Mouse (Mus musculus): ENCODE measurements around the gene Abcd3.

DNA sequence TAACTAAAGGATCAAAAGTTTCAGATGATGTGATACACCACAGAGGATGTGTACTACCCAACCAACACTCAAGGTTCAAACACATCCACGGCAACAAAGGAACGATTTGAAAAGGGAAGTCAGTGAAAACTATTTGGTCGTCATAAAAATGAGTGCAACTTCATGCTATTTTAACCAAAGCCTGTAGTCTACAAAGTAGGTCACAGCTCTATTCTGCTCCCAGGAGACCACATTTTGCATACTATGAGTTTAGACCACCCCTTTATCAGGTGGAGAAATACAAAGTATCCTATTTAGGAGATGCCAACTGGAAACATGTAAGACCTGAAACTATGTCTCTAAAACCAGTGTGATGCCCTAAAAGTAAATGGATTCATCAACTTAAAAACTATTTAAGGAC is 6.9 kb downstream of the Abcd3 start:
- no peak for TF ChIP-seq CTCF (IDR thresholded peaks at IDR 0.05)
- TF ChIP-seq EP300 (IDR thresholded peaks at IDR 0.05), result no peak

All from lung, postnatal 0 days (tissue).